Mouse (Mus musculus) hindbrain, embryonic 16.5 days (tissue): Measurements from ENCODE around the gene Flrt1. TPM values are rescaled to one million over a fixed set of nuclear protein-coding genes. Genes with fewer than 3 reads are reported as not detected.
"Not testable (repeated sequence)": the region's sequence is repeated elsewhere in the genome, so short reads cannot be mapped to it uniquely, and the experiment has no call there.

Experiments used
- ATAC-seq: fragments of 200-750 bp; cut with Nextera tagmentation; 2 replicates; pipeline ENCODE4 v1.8.0; 2017; ENCODE audit warnings: moderate TSS enrichment, moderate library complexity
- H3K27ac ChIP-seq: fragments of 300-500 bp; sonication (generic); 2 replicates; pipeline ENCODE4 v1.5.1; 2014; ENCODE audit warnings: low read depth, mild to moderate bottlenecking, control low read depth, low read length, moderate library complexity
- H3K27me3 ChIP-seq: fragments of 300-500 bp; sonication (generic); replicated peaks from 2 replicates; pipeline ENCODE4 v1.6.1; 2014; ENCODE audit warnings: low read length; ENCODE audit not compliant: control insufficient read depth, insufficient read depth
- H3K36me3 ChIP-seq: fragments of 300-500 bp; sonication (generic); 2 replicates; pipeline ENCODE4 v1.6.1; 2014; ENCODE audit warnings: mild to moderate bottlenecking, low read length, moderate library complexity, mixed read lengths; ENCODE audit not compliant: control insufficient read depth, insufficient read depth
- H3K4me1 ChIP-seq: fragments of 300-500 bp; sonication (generic); 2 replicates; pipeline ENCODE4 v1.6.1; 2014; ENCODE audit warnings: low read depth, low read length; ENCODE audit not compliant: control insufficient read depth, insufficient read depth
- H3K4me2 ChIP-seq: fragments of 300-500 bp; sonication (generic); 2 replicates; pipeline ENCODE4 v1.6.1; 2014; ENCODE audit warnings: mild to moderate bottlenecking, low read length, control low read depth, moderate library complexity
- H3K4me3 ChIP-seq: fragments of 300-500 bp; sonication (generic); 2 replicates; pipeline ENCODE4 v1.5.1; 2014; ENCODE audit warnings: mild to moderate bottlenecking, low read length, control low read depth, moderate library complexity
- H3K9ac ChIP-seq: fragments of 300-500 bp; sonication (generic); 2 replicates; pipeline ENCODE4 v1.6.1; 2014; ENCODE audit warnings: low read depth, mild to moderate bottlenecking, control low read depth, low read length, moderate library complexity
- H3K9me3 ChIP-seq: fragments of 300-500 bp; sonication (generic); 2 replicates; pipeline ENCODE4 v1.6.1; 2014; ENCODE audit warnings: mild to moderate bottlenecking, low read length, moderate library complexity; ENCODE audit not compliant: control insufficient read depth
- WGBS: fragments of 180-500 bp; shearing (Covaris S2); extraction: QIAGEN DNeasy Blood & Tissue Kit; methylation state at CpG from one replicate; pipeline ENCODE4 v1.1.7; 2014; 5-methylcytosine and 5-hydroxymethylcytosine counted together
- polyA plus RNA-seq: library from polyadenylated mRNA; unstranded; fragments of >200 nt; fragmentation: Nextera tagmentation; extraction: Ambion mirVana; gene quantifications from 2 replicates; pipeline ENCODE4 v1.2.1, GENCODE M21; 2015

Gene Flrt1
- polyA plus RNA-seq, 1 experiment from 2014 or later: 8.8 TPM

DNA sequence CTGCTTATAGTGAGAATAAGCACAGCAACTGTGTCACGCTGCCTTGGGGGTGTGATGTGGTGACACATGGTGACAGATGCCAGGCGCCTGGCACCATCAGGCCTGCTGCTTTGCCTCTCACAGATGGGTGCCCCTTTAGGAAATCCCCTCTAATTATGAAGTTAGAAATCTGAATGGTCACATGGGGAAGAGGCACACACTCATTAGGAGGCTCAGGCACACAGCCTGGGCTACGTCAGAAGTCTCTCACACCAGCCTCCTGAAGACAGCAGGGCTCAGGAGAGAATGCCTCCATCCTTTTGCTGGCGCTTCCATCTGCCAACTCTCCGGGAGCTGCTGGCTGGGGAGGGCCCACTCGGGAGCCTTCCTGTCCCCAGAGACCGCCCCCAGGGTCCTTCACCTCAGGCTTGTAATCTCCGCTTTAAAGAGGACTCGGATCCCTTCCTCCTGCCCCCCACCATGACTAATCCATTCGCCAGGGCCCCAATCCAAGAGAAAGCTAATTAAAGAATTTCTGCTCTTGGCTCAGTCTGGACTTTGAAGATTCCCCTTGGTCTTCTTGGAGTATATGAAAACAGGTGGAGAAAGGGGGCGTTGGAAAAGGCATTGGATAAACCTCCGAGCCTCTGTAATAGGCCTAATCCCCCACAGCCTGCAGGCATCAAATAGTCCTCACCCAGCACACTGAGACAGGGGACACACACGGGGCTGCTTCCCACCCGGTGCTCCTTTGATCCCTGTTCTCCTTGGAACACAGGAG lies 22.3 kb downstream of the Flrt1 start:
- Histone ChIP-seq H3K27ac (peak overlapping the region; percentile 44; the same call in 1 of the 2 replicates), H3K4me2 (no peak overlapping the region), H3K4me3 (no peak overlapping the region), H3K4me1 (peaks cover 32% of the 10 kb centered on the region), H3K27me3 (peaks cover 2% of the 10 kb centered on the region; the same call in 1 of the 2 replicates), H3K9ac (peak overlapping the region; percentile 27), H3K9me3 (no peaks in the 10 kb centered on the region), H3K36me3 (no peaks in the 10 kb centered on the region)
- peak; percentile 68 for ATAC-seq
- WGBS: 21% methylated on average over 14 of the region's 14 CpGs

DNA sequence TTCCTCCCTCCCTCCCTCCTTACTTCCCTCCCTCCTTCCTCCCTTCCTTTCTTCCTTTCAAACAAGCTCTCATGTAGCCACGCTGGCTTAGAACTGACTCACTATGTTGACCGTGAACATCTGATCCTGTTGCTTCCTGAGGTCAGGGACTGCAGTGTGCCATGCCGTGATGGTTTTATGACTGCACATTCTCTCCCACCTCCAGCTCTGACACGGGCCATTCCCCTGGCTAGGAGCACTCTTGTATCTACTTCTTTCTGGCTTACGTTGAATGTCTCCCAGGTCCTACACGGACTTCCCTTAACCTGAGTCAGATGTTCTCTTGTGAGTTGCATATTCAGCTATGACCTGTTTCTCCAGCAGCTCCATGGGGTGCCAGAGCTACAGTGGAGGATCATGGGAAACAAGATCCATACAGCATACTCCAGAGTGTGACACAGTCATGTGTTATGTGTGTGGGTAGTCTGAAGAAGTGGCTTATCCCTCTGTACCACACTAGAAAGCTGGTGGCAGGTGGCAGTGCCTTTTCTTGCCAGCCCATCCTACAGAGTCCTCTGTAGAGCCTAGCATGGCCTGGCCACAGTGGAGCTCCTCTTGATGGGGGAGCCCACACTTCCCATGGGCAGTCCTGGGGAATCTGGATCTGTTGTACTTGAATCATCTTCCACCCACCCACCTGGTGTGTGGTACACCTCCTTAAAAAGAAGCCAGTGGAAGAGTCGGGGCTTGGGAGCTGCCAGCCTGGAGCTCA lies 23.8 kb downstream of the Flrt1 start:
- Histone ChIP-seq H3K36me3 (no peaks in the 10 kb centered on the region), H3K9ac (no peak overlapping the region), H3K4me3 (no peak overlapping the region), H3K27me3 (peaks cover 2% of the 10 kb centered on the region; the same call in 1 of the 2 replicates), H3K9me3 (no peaks in the 10 kb centered on the region), H3K4me2 (no peak overlapping the region), H3K4me1 (peaks cover 27% of the 10 kb centered on the region), H3K27ac (no peak overlapping the region)
- 83% methylated on average over 7 of the region's 7 CpGs for WGBS
- no peak for ATAC-seq

DNA sequence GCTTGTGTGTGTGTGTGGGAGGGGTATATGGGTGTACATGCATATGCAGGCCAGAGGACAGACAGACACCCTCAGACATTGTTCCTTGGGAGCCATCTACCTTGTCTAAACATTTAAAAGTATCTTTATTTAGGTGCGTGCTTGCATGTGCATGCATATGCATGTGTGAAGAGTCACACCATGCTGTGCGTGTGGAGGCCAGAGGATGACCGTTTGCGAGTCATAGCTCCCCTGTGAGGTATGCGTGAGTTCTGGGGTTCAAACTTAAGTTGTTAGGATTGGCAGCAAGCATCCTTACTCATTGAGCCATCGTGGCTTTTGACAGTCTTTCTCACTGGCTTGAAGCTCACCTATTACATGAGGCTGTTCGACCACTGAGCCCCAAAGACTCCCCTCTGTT lies 27.3 kb downstream of the Flrt1 start:
- Histone ChIP-seq H3K27me3 (no peaks in the 10 kb centered on the region), H3K4me3 (no peak overlapping the region), H3K4me2 (no peak overlapping the region), H3K9ac (no peak overlapping the region), H3K9me3 (no peaks in the 10 kb centered on the region), H3K36me3 (no peaks in the 10 kb centered on the region), H3K4me1 (peaks cover 18% of the 10 kb centered on the region), H3K27ac (no peak overlapping the region)
- no peak for ATAC-seq
- WGBS: 89% methylated on average over 7 of the region's 7 CpGs

DNA sequence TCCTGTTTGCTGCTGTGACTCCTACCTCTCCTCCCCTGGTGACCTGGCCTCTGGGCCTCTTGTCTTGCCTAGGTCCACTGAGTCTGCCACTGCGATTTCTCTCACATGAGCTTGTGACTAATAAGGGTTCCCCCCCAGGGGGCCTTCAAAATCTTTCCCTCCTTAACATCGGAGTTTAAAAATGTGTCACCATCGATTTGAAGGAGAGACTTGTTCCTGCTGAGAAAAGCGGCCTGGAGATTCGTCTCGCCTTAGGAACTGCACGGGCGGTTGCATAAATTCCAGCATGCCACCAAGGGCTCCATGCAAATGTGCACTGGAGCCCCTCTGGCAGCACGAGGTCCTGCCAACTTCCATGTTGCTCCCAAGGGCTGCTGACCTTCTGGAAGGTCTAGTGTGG lies 27.9 kb downstream of the Flrt1 start:
- H3K4me1 ChIP-seq: peaks cover 15% of the 10 kb centered on the region
- H3K4me2 ChIP-seq: no peak overlapping the region
- H3K4me3 ChIP-seq: no peak overlapping the region
- H3K27me3 ChIP-seq: no peaks in the 10 kb centered on the region
- H3K9me3 ChIP-seq: no peaks in the 10 kb centered on the region
- WGBS: 31% methylated on average over 9 of the region's 9 CpGs
- H3K36me3 ChIP-seq: no peaks in the 10 kb centered on the region
- no peak for ATAC-seq
- H3K27ac ChIP-seq: no peak overlapping the region
- no peak overlapping the region for H3K9ac ChIP-seq

DNA sequence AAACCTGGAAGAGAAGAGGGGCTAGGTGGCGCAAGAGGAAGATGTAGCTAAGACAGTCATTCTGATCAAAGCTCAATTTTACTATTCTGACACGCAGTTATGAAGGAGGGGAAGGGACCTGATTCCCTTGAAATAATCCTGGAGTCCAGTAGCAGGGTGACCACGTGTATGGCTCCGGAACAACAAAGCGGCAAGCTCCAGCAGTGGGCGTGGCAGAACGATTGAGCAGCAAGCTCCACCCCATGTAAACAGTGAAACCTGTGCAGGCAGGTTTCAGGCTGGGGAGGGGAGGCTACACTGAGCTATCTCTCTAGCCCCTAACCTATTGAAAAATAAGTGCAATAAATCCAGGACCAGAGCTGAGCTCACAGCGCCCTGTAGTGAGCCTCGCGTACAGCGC lies 30.2 kb downstream of the Flrt1 start:
- not testable (repeated sequence) for H3K27ac ChIP-seq, H3K9me3 ChIP-seq, H3K4me3 ChIP-seq, ATAC-seq, H3K4me2 ChIP-seq, H3K27me3 ChIP-seq, H3K36me3 ChIP-seq, H3K9ac ChIP-seq
- 84% methylated on average over 11 of the region's 11 CpGs for WGBS
- H3K4me1 ChIP-seq: peaks cover 19% of the 10 kb centered on the region

DNA sequence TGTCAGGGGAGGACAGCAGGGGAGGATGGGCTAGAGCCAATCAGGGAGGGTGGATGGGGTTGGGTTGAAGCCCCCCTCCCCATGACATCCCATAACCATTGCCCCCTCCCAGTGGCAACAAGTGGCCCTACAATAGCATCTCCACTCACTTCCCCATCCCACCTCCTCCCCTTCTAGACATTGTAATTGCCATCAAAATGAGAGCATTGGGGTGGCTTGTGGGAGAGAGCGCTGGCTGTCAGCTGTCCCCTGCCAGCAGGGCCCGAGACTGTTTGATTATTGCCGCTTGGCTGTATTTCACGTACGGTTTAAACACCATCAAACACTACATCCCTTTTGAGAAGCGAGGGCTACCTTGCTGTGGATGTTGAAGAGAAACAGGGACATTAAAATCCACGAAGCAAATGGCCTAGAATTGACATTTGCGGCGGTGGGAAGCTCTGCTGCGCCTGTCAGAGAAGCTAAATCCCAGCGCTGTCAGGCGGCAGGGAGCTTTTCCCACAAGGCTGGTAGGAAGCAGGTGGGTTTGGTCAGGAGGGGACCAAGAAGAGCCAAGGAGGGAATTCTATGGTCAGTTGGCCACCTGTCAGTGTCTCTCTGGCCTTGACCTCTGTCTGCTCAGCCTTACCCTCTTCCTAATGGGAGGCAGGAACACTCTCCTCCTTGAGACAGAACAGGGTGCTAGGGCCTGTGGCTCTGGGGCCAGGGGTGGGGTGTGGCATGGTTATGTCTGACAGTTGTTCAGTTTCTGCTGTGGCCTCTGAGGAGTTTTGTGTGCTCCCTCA lies 31.3 kb downstream of the Flrt1 start:
- Histone ChIP-seq H3K9me3 (no peaks in the 10 kb centered on the region), H3K4me3 (no peak overlapping the region), H3K36me3 (no peaks in the 10 kb centered on the region), H3K4me2 (no peak overlapping the region), H3K9ac (peak overlapping the region; percentile 19; the same call in 1 of the 2 replicates), H3K27me3 (no peaks in the 10 kb centered on the region), H3K27ac (no peak overlapping the region), H3K4me1 (peaks cover 23% of the 10 kb centered on the region)
- WGBS: 36% methylated on average over 12 of the region's 12 CpGs
- no peak for ATAC-seq

DNA sequence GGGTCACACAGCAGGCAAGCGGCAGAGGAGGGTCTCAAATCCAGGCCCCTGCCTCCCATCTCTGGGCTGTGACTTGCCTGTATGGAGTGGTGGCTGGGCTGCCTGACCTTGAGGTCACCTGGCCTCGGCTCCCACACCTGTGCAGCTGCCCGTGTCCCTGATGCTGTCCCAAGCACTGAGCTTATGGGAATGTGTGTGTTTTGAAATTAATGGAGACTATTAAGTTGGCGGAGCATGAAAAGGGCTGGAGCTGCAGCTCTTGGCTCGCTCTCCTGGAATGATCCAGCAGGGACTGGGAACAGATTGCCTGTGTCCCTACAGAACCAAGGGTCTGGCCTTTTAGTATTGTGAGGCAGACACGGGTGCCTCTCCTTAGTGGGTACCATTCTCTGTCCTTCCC lies 33.3 kb downstream of the Flrt1 start:
- H3K4me1 ChIP-seq: peaks cover 39% of the 10 kb centered on the region

DNA sequence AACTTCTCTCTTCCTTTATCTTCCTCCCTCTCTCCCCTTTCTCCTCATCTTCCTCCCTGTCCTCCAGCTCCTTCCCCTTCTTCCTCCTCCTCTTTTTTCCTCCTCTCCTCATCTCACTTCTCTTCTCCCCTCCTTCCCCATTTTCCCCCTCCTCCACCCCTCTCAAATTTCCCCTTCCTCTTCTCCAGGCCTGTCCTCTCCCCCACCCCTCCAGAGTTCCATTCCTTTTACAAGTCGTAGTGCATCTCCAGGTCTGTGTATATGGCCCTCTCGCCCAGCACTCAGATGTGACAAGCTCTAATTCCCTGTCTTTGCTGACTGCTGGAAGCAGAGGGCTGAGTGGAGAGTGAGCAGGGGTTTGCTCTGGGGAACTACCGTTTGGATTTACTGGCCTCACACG lies 34.8 kb downstream of the Flrt1 start:
- no peak for ATAC-seq
- H3K4me3 ChIP-seq: no peak overlapping the region
- H3K27me3 ChIP-seq: no peaks in the 10 kb centered on the region
- WGBS: 12% methylated on average over 4 of the region's 4 CpGs
- no peak overlapping the region for H3K9ac ChIP-seq
- peak overlapping the region; percentile 36; the same call in 1 of the 2 replicates for H3K4me2 ChIP-seq
- no peak overlapping the region for H3K27ac ChIP-seq
- peaks cover 52% of the 10 kb centered on the region for H3K4me1 ChIP-seq
- no peaks in the 10 kb centered on the region for H3K36me3 ChIP-seq
- H3K9me3 ChIP-seq: no peaks in the 10 kb centered on the region

More for the DNA sequence above, 33.3 kb downstream of the Flrt1 start:
- WGBS: 48% methylated on average over 6 of the region's 6 CpGs
- H3K36me3 ChIP-seq: no peaks in the 10 kb centered on the region
- H3K4me2 ChIP-seq: no peak overlapping the region
- H3K4me3 ChIP-seq: no peak overlapping the region
- no peaks in the 10 kb centered on the region for H3K9me3 ChIP-seq
- no peaks in the 10 kb centered on the region for H3K27me3 ChIP-seq
- H3K9ac ChIP-seq: no peak overlapping the region
- no peak for ATAC-seq
- H3K27ac ChIP-seq: no peak overlapping the region
